Mouse (Mus musculus) testis, postnatal 14 days (tissue): ENCODE measurements around the gene Apoc4.
A peak's percentile ranks its signal among the peaks of the same experiment; 100 is the strongest.

Source experiments
- DNase-seq: peaks from one replicate; pipeline ENCODE4 v3.0.0; 2021; ENCODE audit warnings: low spot score

The Apoc4 gene

GRCm38 (mm10) chr7:19676662-19677061 lies 4.6 kb downstream of the Apoc4 start:
- peak; percentile 76 for DNase-seq

- DNase-seq: no peak
Measured at GRCm38 (mm10) chr7:19675824-19676223, 5.5 kb downstream of the Apoc4 start.

GRCm38 (mm10) chr7:19673083-19673699 lies 8.1 kb downstream of the Apoc4 start:
- no peak for DNase-seq

- no peak for DNase-seq
Measured at GRCm38 (mm10) chr7:19671511-19671910, 9.8 kb downstream of the Apoc4 start.

GRCm38 (mm10) chr7:19668947-19669721 lies 12.1 kb downstream of the Apoc4 start:
- peak; percentile 84 for DNase-seq

GRCm38 (mm10) chr7:19667434-19667833 lies 13.8 kb downstream of the Apoc4 start:
- no peak for DNase-seq

GRCm38 (mm10) chr7:19666750-19667149 lies 14.5 kb downstream of the Apoc4 start:
- no peak for DNase-seq

- peak; percentile 97 for DNase-seq
Measured at GRCm38 (mm10) chr7:19664955-19665841, 16.1 kb downstream of the Apoc4 start, which contains the start of gene Clptm1. Gene Clptm1 (minus strand): TSS chr7:19665033.

- no peak for DNase-seq
Measured at GRCm38 (mm10) chr7:19664455-19664954, 16.8 kb downstream of the Apoc4 start.

- peak; percentile 37 for DNase-seq
Measured at GRCm38 (mm10) chr7:19663940-19664339, 17.3 kb downstream of the Apoc4 start.

- no peak for DNase-seq
Measured at GRCm38 (mm10) chr7:19652614-19653013, 28.7 kb downstream of the Apoc4 start.

GRCm38 (mm10) chr7:19651063-19651786 lies 30.1 kb downstream of the Apoc4 start:
- DNase-seq: no peak

GRCm38 (mm10) chr7:19641223-19641622 lies 40.1 kb downstream of the Apoc4 start:
- no peak for DNase-seq

- no peak for DNase-seq
Measured at GRCm38 (mm10) chr7:19635074-19635827, 46.0 kb downstream of the Apoc4 start.

- peak; percentile 68 for DNase-seq
Measured at GRCm38 (mm10) chr7:19634591-19634990, 46.7 kb downstream of the Apoc4 start.

- DNase-seq: no peak
Measured at GRCm38 (mm10) chr7:19633855-19634254, 47.4 kb downstream of the Apoc4 start.

- DNase-seq: no peak
Measured at GRCm38 (mm10) chr7:19633197-19633596, 48.1 kb downstream of the Apoc4 start.

- DNase-seq: no peak
Measured at GRCm38 (mm10) chr7:19632720-19633119, 48.6 kb downstream of the Apoc4 start.

- DNase-seq: no peak
Measured at GRCm38 (mm10) chr7:19632275-19632674, 49.0 kb downstream of the Apoc4 start.

GRCm38 (mm10) chr7:19629361-19629734 lies 51.9 kb downstream of the Apoc4 start, which contains the start of gene Relb:
Gene Relb (minus strand): TSS chr7:19629438.
- peak; percentile 93 for DNase-seq
